Mouse (Mus musculus) midbrain, postnatal 0 days (tissue): ENCODE measurements around the gene P2rx4. TPM values are rescaled to one million over a fixed set of nuclear protein-coding genes. Genes with fewer than 3 reads are reported as not detected.

Source experiments
- ATAC-seq: fragments of 200-750 bp; cut with Nextera tagmentation; 2 replicates; pipeline ENCODE4 v1.8.0; 2017; ENCODE audit warnings: moderate number of reproducible peaks, mild to moderate bottlenecking, moderate TSS enrichment, moderate library complexity; ENCODE audit not compliant: low FRiP score
- DNase-seq: peaks from one replicate; pipeline ENCODE4 v3.0.0-alpha.2; 2015; ENCODE audit warnings: low spot score
- H3K27ac ChIP-seq: fragments of 300-500 bp; sonication (generic); 2 replicates; pipeline ENCODE4 v1.5.1; 2014; ENCODE audit warnings: low read depth, mild to moderate bottlenecking, low read length, mixed read lengths
- H3K27me3 ChIP-seq: fragments of 300-500 bp; sonication (generic); 2 replicates; pipeline ENCODE4 v1.6.1; 2014; ENCODE audit warnings: low read length, control low read depth, mixed read lengths; ENCODE audit not compliant: insufficient read depth
- H3K36me3 ChIP-seq: fragments of 300-500 bp; sonication (generic); 2 replicates; pipeline ENCODE4 v1.6.1; 2014; ENCODE audit warnings: low read length, control low read depth, mixed read lengths; ENCODE audit not compliant: insufficient read depth
- H3K4me1 ChIP-seq: fragments of 300-500 bp; sonication (generic); 2 replicates; pipeline ENCODE4 v1.6.1; 2014; ENCODE audit warnings: mild to moderate bottlenecking, control low read depth, antibody characterized with exemption, low read length, mixed read lengths; ENCODE audit not compliant: insufficient read depth
- H3K4me2 ChIP-seq: fragments of 300-500 bp; sonication (generic); 2 replicates; pipeline ENCODE4 v1.6.1; 2014; ENCODE audit warnings: low read depth, mild to moderate bottlenecking, low read length, mixed read lengths; ENCODE audit not compliant: poor library complexity, severe bottlenecking
- H3K4me3 ChIP-seq: fragments of 300-500 bp; sonication (generic); 2 replicates; pipeline ENCODE4 v1.5.1; 2014; ENCODE audit warnings: low read depth, mild to moderate bottlenecking, low read length, moderate library complexity
- H3K9ac ChIP-seq: fragments of 300-500 bp; sonication (generic); replicated peaks from 2 replicates; pipeline ENCODE4 v1.6.1; 2014; ENCODE audit warnings: mild to moderate bottlenecking, low read length, moderate library complexity, mixed read lengths; ENCODE audit not compliant: poor library complexity, severe bottlenecking
- H3K9me3 ChIP-seq: fragments of 300-500 bp; sonication (generic); 2 replicates; pipeline ENCODE4 v1.6.1; 2016; ENCODE audit warnings: low read length, control low read depth
- CTCF ChIP-seq: IDR thresholded peaks from 2 replicates; pipeline ENCODE4 v1.5.1; 2016; ENCODE audit warnings: antibody characterized with exemption, mild to moderate bottlenecking
- WGBS: fragments of 180-500 bp; shearing (Covaris S2); extraction: QIAGEN DNeasy Blood & Tissue Kit; methylation state at CpG from one replicate; pipeline ENCODE4 v1.1.7; 2014; 5-methylcytosine and 5-hydroxymethylcytosine counted together
- polyA plus RNA-seq: library from polyadenylated mRNA; unstranded; fragments of >200 nt; fragmentation: Nextera tagmentation; extraction: Ambion mirVana; gene quantifications from 2 replicates; pipeline ENCODE4 v1.2.1, GENCODE M21; 2015
- total RNA-seq: library from RNA; depleted of rRNA; stranded (reverse); fragments of >200 nt; gene quantifications from 2 replicates; pipeline ENCODE4 v1.2.3, GENCODE M21; 2014

The P2rx4 gene
- total and polyA plus RNA-seq, 2 experiments from 2014 or later: 16.1 to 19.4 TPM

GRCm38 (mm10) chr5:122698701-122699060, 8.7 kb upstream of the P2rx4 start:
- Histone ChIP-seq H3K36me3 (no peaks in the 10 kb centered on the region), H3K9ac (no peak overlapping the region), H3K4me2 (no peak overlapping the region), H3K4me3 (no peak overlapping the region), H3K9me3 (no peaks in the 10 kb centered on the region), H3K27ac (no peak overlapping the region), H3K27me3 (no peaks in the 10 kb centered on the region), H3K4me1 (no peaks in the 10 kb centered on the region)
- TF ChIP-seq CTCF: no peak
- ATAC-seq (no peak), DNase-seq (no peak)
- 79% methylated on average over 9 of the region's 9 CpGs for WGBS

GRCm38 (mm10) chr5:122700109-122700836, 7.1 kb upstream of the P2rx4 start:
- H3K9ac ChIP-seq: no peak overlapping the region
- H3K4me2 ChIP-seq: no peak overlapping the region
- H3K4me1 ChIP-seq: no peaks in the 10 kb centered on the region
- H3K9me3 ChIP-seq: no peaks in the 10 kb centered on the region
- WGBS: 88% methylated on average over 12 of the region's 12 CpGs
- ATAC-seq: no peak
- TF ChIP-seq CTCF: no peak
- no peak overlapping the region for H3K27ac ChIP-seq
- no peak for DNase-seq
- H3K4me3 ChIP-seq: no peak overlapping the region
- no peaks in the 10 kb centered on the region for H3K36me3 ChIP-seq
- no peaks in the 10 kb centered on the region for H3K27me3 ChIP-seq

- DNase-seq: no peak
- H3K27ac ChIP-seq: no peak overlapping the region
- no peaks in the 10 kb centered on the region for H3K4me1 ChIP-seq
- H3K27me3 ChIP-seq: no peaks in the 10 kb centered on the region
- no peak overlapping the region for H3K4me3 ChIP-seq
- no peak overlapping the region for H3K4me2 ChIP-seq
- no peak overlapping the region for H3K9ac ChIP-seq
- 73% methylated on average over 5 of the region's 5 CpGs for WGBS
- H3K36me3 ChIP-seq: no peaks in the 10 kb centered on the region
- TF ChIP-seq CTCF: no peak
- no peaks in the 10 kb centered on the region for H3K9me3 ChIP-seq
- ATAC-seq: no peak
Measured at GRCm38 (mm10) chr5:122700837-122701212, 6.5 kb upstream of the P2rx4 start.

GRCm38 (mm10) chr5:122702156-122702555, 5.2 kb upstream of the P2rx4 start:
- Histone ChIP-seq H3K27ac (no peak overlapping the region), H3K9me3 (no peaks in the 10 kb centered on the region), H3K9ac (no peak overlapping the region), H3K27me3 (no peaks in the 10 kb centered on the region), H3K4me1 (peaks cover 3% of the 10 kb centered on the region; the same call in 1 of the 2 replicates), H3K4me3 (no peak overlapping the region), H3K36me3 (no peaks in the 10 kb centered on the region), H3K4me2 (no peak overlapping the region)
- DNase-seq: no peak
- no peak for TF ChIP-seq CTCF
- no peak for ATAC-seq
- WGBS: 72% methylated on average over 6 of the region's 6 CpGs

- no peaks in the 10 kb centered on the region for H3K27me3 ChIP-seq
- H3K9ac ChIP-seq: no peak overlapping the region
- H3K36me3 ChIP-seq: no peaks in the 10 kb centered on the region
- no peak overlapping the region for H3K27ac ChIP-seq
- no peak for ATAC-seq
- no peaks in the 10 kb centered on the region for H3K9me3 ChIP-seq
- H3K4me1 ChIP-seq: peaks cover 3% of the 10 kb centered on the region; the same call in 1 of the 2 replicates
- H3K4me2 ChIP-seq: no peak overlapping the region
- no peak for TF ChIP-seq CTCF
- 93% methylated on average over 2 of the region's 2 CpGs for whole genome bisulfite sequencing
- no peak for DNase-seq
- H3K4me3 ChIP-seq: no peak overlapping the region
Measured at GRCm38 (mm10) chr5:122703574-122703973, 3.8 kb upstream of the P2rx4 start.

- no peak overlapping the region for H3K4me2 ChIP-seq
- DNase-seq: no peak
Measured at GRCm38 (mm10) chr5:122704571-122704970, 2.8 kb upstream of the P2rx4 start.

More at GRCm38 (mm10) chr5:122704571-122704970, 2.8 kb upstream of the P2rx4 start:
- Histone ChIP-seq H3K27me3 (no peaks in the 10 kb centered on the region), H3K27ac (no peak overlapping the region), H3K4me1 (peaks cover 3% of the 10 kb centered on the region; the same call in 1 of the 2 replicates), H3K4me3 (no peak overlapping the region), H3K9ac (no peak overlapping the region), H3K36me3 (no peaks in the 10 kb centered on the region), H3K9me3 (no peaks in the 10 kb centered on the region)
- no peak for TF ChIP-seq CTCF
- no peak for ATAC-seq
- 85% methylated on average over 4 of the region's 4 CpGs for WGBS
